Mouse (Mus musculus): ENCODE results near the gene Selp. TPM values are rescaled to one million over a fixed set of nuclear protein-coding genes. Genes with fewer than 3 reads are reported as not detected.
A peak's percentile ranks its signal among the peaks of the same experiment; 100 is the strongest.

Selp gene
- total and polyA plus RNA-seq, 3 experiments, result not detected

- Histone ChIP-seq H3K9ac (ENCODE audit: control insufficient read depth, low read depth, low read length, poor library complexity, severe bottlenecking) (no peak overlapping the region), H3K79me2 (ENCODE audit: control insufficient read depth, insufficient read depth, low read length, poor library complexity) (no peaks in the 10 kb centered on the region), H3K4me1 (ENCODE audit: control insufficient read depth in 1 of 2, insufficient read depth in 2 of 2, low read length in 2 of 2) (peaks cover 10 to 17% of the 10 kb centered on the region in 2 experiments), H3K27ac (ENCODE audit: control insufficient read depth, low read depth, low read length) (no peak overlapping the region; the same call in 1 of the 2 replicates), H3K27me3 (ENCODE audit: control insufficient read depth in 1 of 2, insufficient read depth in 2 of 2, low read length in 2 of 2) (no peaks in the 10 kb centered on the region), H3K9me3 (replicated peaks; ENCODE audit: insufficient read depth, low read length) (no peaks in the 10 kb centered on the region), H3K4me3 (ENCODE audit: control insufficient read depth in 1 of 2, insufficient read depth in 1 of 2, low read depth in 2 of 2, low read length in 2 of 2) (no peak overlapping the region), H3K36me3 (ENCODE audit: control insufficient read depth in 1 of 2, insufficient read depth in 2 of 2, low read length in 2 of 2) (peaks cover 0 to 9% of the 10 kb centered on the region in 2 experiments; a peak in 2 of 4 replicates)
- DNase-seq (ENCODE audit: low read depth, low spot score), result no peak
- TF ChIP-seq MAFK (IDR thresholded peaks at IDR 0.05; ENCODE audit: borderline replicate concordance, low read depth, low read length) (no peak), RCOR1 (IDR thresholded peaks at IDR 0.05; ENCODE audit: low read depth, low read length) (no peak), MYB (IDR thresholded peaks at IDR 0.05; ENCODE audit: low read depth, low read length) (peak; percentile 79), MXI1 (IDR thresholded peaks at IDR 0.05; ENCODE audit: low read depth, low read length) (no peak), GATA1 (IDR thresholded peaks at IDR 0.05; ENCODE audit: low read depth, low read length) (peak; percentile 63), USF2 (IDR thresholded peaks at IDR 0.05; ENCODE audit: borderline replicate concordance in 1 of 2, insufficient read depth in 1 of 2, low read depth in 1 of 2, low read length in 2 of 2) (no peak), NELFE (IDR thresholded peaks at IDR 0.05; ENCODE audit: low read depth, low read length) (no peak), TCF12 (IDR thresholded peaks at IDR 0.05; ENCODE audit: low read depth, low read length) (peak; percentile 70), EP300 (IDR thresholded peaks at IDR 0.05; ENCODE audit: low read depth in 1 of 2, low read length in 2 of 2) (peak; percentile 74 to 88), CHD2 (IDR thresholded peaks at IDR 0.05; ENCODE audit: low read length) (no peak), MAX (IDR thresholded peaks at IDR 0.05; ENCODE audit: low read length) (no peak; the same call in 1 of the 2 replicates)
Observed at GRCm38 (mm10) chr1:164073803-164074202, 41.3 kb upstream of the Selp start.

DNA sequence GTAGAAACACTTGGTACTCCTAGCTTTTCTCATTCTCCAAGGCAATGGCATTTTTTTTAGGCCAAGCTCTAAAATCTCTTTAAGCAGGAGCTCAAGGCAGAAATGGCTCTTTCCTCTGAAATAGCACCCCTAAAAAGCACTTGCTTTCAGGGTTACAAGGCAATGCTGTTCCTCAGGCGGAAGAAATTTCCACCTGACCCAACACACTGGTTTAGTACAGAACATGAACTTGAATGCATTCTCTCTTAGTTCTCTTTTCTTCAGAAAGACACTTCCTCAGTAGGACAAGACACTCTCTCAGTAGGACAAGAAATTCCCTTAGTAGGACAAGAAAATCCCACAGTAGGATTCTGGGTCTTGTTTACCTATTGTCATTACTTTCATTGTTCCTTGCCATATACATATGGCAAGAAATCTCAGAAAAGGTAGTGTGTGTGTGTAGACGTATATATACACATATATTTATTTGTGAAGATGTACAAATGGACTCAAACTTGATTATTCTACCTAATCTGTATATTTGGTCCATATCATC lies 40.4 kb upstream of the Selp start:
- Histone ChIP-seq H3K27ac (ENCODE audit: control insufficient read depth, low read depth, low read length) (no peak overlapping the region), H3K27me3 (ENCODE audit: control insufficient read depth in 1 of 2, insufficient read depth in 2 of 2, low read length in 2 of 2) (no peaks in the 10 kb centered on the region), H3K4me1 (ENCODE audit: control insufficient read depth in 1 of 2, insufficient read depth in 2 of 2, low read length in 2 of 2) (peaks cover 11 to 15% of the 10 kb centered on the region in 2 experiments), H3K4me3 (ENCODE audit: control insufficient read depth in 1 of 2, insufficient read depth in 1 of 2, low read depth in 2 of 2, low read length in 2 of 2) (no peak overlapping the region), H3K36me3 (ENCODE audit: control insufficient read depth in 1 of 2, insufficient read depth in 2 of 2, low read length in 2 of 2) (peaks cover 0 to 9% of the 10 kb centered on the region in 2 experiments; a peak in 2 of 4 replicates), H3K9ac (ENCODE audit: control insufficient read depth, low read depth, low read length, poor library complexity, severe bottlenecking) (no peak overlapping the region), H3K79me2 (ENCODE audit: control insufficient read depth, insufficient read depth, low read length, poor library complexity) (no peaks in the 10 kb centered on the region), H3K9me3 (replicated peaks; ENCODE audit: insufficient read depth, low read length) (no peaks in the 10 kb centered on the region)
- peak; percentile 72 for TF ChIP-seq ZKSCAN1 (IDR thresholded peaks at IDR 0.05; ENCODE audit: low read depth, low read length)
- TF ChIP-seq GATA1 (IDR thresholded peaks at IDR 0.05; ENCODE audit: low read depth, low read length), result no peak
- no peak for DNase-seq (ENCODE audit: low read depth, low spot score)

- Histone ChIP-seq H3K27me3 (ENCODE audit: control insufficient read depth in 1 of 2, insufficient read depth in 2 of 2, low read length in 2 of 2) (no peaks in the 10 kb centered on the region), H3K36me3 (ENCODE audit: control insufficient read depth in 1 of 2, insufficient read depth in 2 of 2, low read length in 2 of 2) (peaks cover 0 to 9% of the 10 kb centered on the region in 2 experiments; a peak in 2 of 4 replicates), H3K79me2 (ENCODE audit: control insufficient read depth, insufficient read depth, low read length, poor library complexity) (no peaks in the 10 kb centered on the region), H3K9ac (ENCODE audit: control insufficient read depth, low read depth, low read length, poor library complexity, severe bottlenecking) (no peak overlapping the region), H3K9me3 (replicated peaks; ENCODE audit: insufficient read depth, low read length) (no peaks in the 10 kb centered on the region), H3K4me1 (ENCODE audit: control insufficient read depth in 1 of 2, insufficient read depth in 2 of 2, low read length in 2 of 2) (peaks cover 11 to 15% of the 10 kb centered on the region in 2 experiments), H3K27ac (ENCODE audit: control insufficient read depth, low read depth, low read length) (no peak overlapping the region), H3K4me3 (ENCODE audit: control insufficient read depth in 1 of 2, insufficient read depth in 1 of 2, low read depth in 2 of 2, low read length in 2 of 2) (no peak overlapping the region)
- TF ChIP-seq CTCF (IDR thresholded peaks at IDR 0.05 in 2 of 3, conservative IDR thresholded peaks at IDR 0.05 in 1 of 3; ENCODE audit: control insufficient read depth in 1 of 3, insufficient read depth in 1 of 3, low read depth in 2 of 3, low read length in 3 of 3, poor library complexity in 1 of 3, severe bottlenecking in 1 of 3), result no peak
- no peak for DNase-seq (ENCODE audit: low read depth, low spot score)
Observed at GRCm38 (mm10) chr1:164075416-164075815, 39.6 kb upstream of the Selp start.

Measured in MEL (cell line).